Mouse (Mus musculus) T-helper 17 cell (primary cell): ENCODE data around the gene Itpkb.

Source experiments
- in situ Hi-C, 2 experiments: fragments of 300-600 bp; cut with MboI, MseI; formaldehyde crosslinking; loops; 1 replicate in 1 of 2; 2 replicates in 1 of 2; pipeline ENCODE4 v1.15.1; 2025; ENCODE audit warnings: high pct_unique_total_duplicates in 2 of 2

The Itpkb gene

GRCm38 (mm10) chr1:180313517-180314440 lies 16.5 kb upstream of the Itpkb start:
- in situ Hi-C loops: loop anchor here in 1 of 2 experiments (25.0 kb wide), 1 partner anchor 1124 kb away; no protein-coding TSS in a partner anchor

DNA sequence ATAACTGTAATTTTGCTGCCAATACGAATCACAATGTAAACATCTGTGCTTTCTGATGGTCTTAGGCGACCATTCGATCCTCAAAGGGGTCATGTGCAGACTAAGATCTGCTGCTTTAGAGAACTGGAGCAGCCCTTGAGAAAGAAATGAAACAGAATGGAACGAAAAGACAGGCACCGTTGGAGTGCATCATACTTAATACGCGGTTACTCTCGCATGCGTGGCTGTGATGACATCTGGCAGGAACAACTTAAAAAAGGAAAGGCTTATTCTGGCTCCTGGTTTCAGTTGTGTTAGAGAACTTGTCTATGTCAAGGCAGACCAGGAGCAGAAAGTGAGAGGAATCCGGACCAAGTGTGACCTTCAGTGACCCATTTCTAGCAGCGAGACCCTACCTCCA lies 15.6 kb upstream of the Itpkb start:
- in situ Hi-C loops: loop anchor here in 1 of 2 experiments (25.0 kb wide), 1 partner anchor 1123 kb away; no protein-coding TSS in a partner anchor

- in situ Hi-C loops: loop anchor here in 1 of 2 experiments (25.0 kb wide), 1 partner anchor 1122 kb away; no protein-coding TSS in a partner anchor
Measured at GRCm38 (mm10) chr1:180315127-180315526, 15.2 kb upstream of the Itpkb start.

DNA sequence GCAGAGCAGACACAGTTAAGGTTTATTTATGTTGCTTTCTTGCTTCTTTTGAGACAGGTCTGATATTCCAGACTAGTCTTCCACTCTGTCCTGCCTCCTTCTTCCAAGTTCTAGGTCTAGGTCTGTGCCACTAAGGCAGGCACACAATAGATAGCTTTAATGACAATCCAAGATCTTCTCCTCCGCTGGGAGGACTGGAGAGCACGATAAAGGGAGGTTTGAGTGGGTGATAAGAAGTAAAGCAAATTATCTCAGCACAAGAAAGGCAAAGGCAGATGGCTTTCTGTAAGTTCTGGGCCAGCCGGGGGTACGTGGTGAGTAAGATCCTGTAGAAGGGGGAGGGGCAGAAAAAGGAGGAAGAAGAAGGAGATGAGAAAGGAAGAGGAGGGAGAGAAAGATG lies 12.8 kb upstream of the Itpkb start:
- in situ Hi-C loops: loop anchor here in 1 of 2 experiments (25.0 kb wide), 1 partner anchor 1120 kb away; no protein-coding TSS in a partner anchor

- in situ Hi-C loops: loop anchor here in 1 of 2 experiments (25.0 kb wide), 1 partner anchor 1119 kb away; no protein-coding TSS in a partner anchor
Measured at GRCm38 (mm10) chr1:180318407-180318806, 11.9 kb upstream of the Itpkb start.

DNA sequence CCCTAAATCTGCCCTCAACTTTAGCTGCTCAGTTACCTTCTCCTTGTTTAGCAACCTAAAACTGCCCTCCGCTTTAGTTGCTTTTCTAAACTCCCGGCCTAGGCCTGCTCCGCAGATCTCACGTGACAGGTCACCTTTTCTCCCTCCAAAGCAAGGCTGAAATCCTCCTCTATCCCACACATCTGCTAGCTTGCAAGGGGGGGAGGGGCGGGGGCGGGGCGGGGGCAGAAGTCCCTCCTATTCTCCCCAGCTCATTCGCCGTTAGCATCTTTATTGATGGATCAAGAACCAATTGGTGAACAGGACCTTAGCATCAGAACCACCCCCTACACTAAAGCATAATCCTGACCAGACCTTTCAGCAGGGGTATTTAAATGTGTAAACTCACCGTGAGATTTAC lies 10.4 kb upstream of the Itpkb start:
- in situ Hi-C loops: loop anchor here in 1 of 2 experiments (25.0 kb wide), 1 partner anchor 1117 kb away; no protein-coding TSS in a partner anchor

- in situ Hi-C loops: loop anchor here in 1 of 2 experiments (25.0 kb wide), 1 partner anchor 1114 kb away; no protein-coding TSS in a partner anchor
Measured at GRCm38 (mm10) chr1:180322896-180323295, 7.4 kb upstream of the Itpkb start.

DNA sequence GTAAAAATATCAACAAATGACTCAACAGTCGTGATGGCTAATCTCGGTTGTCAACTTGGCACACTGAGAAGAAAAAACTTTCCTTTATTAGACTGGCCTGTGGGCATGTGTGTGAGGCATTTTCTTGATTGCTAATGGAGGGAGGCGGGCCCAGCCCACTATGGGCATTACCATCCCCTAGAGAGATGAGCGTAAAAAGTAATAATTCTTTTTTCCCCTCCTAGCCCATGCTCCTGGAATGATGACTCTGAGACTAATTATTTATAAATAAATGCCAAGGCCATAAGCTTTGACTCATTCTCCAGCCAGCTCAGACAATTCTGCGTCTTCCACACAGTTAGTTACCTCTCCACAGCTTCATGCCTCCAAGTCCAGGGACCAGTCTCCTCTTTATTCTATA lies 6.8 kb upstream of the Itpkb start:
- in situ Hi-C loops: loop anchor here in 1 of 2 experiments (25.0 kb wide), 1 partner anchor 1114 kb away; no protein-coding TSS in a partner anchor

GRCm38 (mm10) chr1:180324271-180324670 lies 6.0 kb upstream of the Itpkb start:
- in situ Hi-C loops: loop anchor here in 1 of 2 experiments (25.0 kb wide), 1 partner anchor 1113 kb away; no protein-coding TSS in a partner anchor

- in situ Hi-C loops: loop anchor here in 1 of 2 experiments (5.0 kb wide), 1 partner anchor 93 kb away; no protein-coding TSS in a partner anchor
Measured at GRCm38 (mm10) chr1:180328794-180329665, 1.3 kb upstream of the Itpkb start.

- in situ Hi-C loops: loop anchor here (5.0 kb wide), 4 partner anchors 38 to 93 kb away; no protein-coding TSS in a partner anchor
Measured at GRCm38 (mm10) chr1:180329706-180330105, 579 bp upstream of the Itpkb start.

GRCm38 (mm10) chr1:180330707-180331545 lies 641 bp downstream of the Itpkb start:
- in situ Hi-C loops: loop anchor here (5.0 kb wide), 3 partner anchors 36 to 71 kb away; no protein-coding TSS in a partner anchor

DNA sequence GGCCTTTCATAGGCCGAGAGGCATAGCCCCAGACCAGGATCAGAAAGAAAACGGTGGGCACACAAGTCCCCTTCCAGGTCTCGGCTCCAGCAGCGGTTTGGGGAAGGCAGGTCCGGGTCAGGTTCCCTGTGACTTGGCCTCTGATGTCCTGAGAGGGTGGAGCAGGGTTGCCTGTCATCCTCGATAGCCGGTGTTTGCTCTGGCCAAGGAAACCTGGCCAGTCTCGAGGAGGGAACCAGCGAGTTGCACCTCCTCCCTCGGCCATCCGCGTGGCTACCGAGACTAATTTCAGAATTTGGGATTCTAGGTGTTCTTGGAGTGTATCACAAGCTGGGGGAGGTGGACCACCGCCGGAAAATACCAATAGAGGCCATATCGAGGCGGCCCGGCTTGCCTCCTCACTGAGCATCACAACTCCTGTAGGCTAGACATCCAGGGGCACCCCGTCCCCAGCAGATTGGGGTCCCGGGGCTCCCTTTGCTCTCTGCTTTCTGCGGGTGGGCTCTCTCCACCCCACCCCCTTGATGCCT lies 1.3 kb downstream of the Itpkb start:
- in situ Hi-C loops: loop anchor here (5.0 kb wide), 3 partner anchors 36 to 71 kb away; no protein-coding TSS in a partner anchor

DNA sequence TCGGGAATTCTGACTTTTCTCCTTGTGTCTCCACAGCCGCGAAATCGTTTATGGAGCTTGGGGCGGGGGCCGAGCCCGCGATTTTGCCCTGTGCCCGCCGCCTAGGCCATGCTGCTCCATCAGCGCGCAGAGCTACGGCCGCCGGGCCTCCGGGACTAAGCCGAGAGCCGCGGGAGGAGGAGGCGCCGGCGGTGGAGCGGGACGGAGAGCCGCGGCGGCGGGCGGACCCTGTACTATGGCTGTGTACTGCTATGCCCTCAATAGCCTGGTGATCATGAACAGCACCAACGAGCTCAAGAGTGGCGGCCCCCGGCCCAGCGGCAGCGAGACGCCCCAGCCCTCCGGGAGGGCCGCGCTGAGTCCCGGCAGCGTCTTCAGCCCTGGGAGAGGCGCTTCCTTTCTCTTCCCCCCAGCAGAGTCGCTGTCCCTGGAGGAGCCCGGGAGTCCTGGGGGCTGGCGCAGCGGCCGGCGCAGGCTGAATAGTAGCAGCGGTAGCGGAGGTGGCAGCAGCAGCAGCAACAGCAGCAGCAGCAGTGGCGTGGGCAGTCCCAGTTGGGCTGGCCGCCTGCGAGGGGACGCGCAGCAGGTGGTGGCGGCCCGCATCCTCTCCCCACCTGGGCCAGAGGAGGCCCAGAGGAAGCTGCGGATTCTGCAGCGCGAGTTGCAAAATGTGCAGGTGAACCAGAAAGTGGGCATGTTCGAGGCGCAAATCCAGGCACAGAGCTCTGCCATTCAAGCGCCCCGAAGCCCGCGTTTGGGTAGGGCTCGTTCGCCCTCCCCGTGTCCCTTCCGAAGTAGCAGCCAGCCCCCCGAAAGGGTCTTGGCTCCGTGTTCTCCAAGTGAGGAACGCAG lies 2.0 kb downstream of the Itpkb start:
- in situ Hi-C loops: loop anchor here (5.0 kb wide), 3 partner anchors 35 to 70 kb away; no protein-coding TSS in a partner anchor

DNA sequence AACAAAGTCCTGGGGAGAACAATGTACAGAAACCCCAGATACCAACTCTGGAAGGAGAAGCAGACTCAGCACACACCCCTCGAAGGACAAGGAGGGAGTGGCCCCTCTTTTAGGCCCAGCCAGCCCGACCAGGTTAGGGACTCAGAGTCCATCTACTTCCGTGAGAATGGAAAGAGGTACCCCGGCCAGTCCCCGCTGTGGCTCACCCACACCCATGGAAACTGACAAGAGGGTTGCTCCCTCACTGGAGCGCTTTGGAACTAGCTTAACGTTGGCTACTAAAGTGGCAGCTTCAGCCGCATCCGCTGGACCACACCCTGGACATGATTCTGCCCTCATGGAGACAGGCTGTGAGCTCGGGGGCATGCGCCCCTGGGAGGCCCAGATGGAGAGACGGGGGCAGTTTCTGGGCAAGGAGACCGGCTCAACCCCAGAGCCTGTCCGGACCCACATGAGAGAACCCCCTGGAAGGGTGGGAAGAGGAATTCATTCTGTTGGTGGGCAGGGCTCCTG lies 2.7 kb downstream of the Itpkb start:
- in situ Hi-C loops: loop anchor here (5.0 kb wide), 3 partner anchors 34 to 69 kb away; no protein-coding TSS in a partner anchor

- in situ Hi-C loops: loop anchor here (5.0 kb wide), 3 partner anchors 34 to 69 kb away; no protein-coding TSS in a partner anchor
Measured at GRCm38 (mm10) chr1:180333588-180333987, 3.3 kb downstream of the Itpkb start.

- in situ Hi-C loops: loop anchor here (5.0 kb wide), 3 partner anchors 33 to 68 kb away; no protein-coding TSS in a partner anchor
Measured at GRCm38 (mm10) chr1:180334541-180334940, 4.3 kb downstream of the Itpkb start.
